Mouse (Mus musculus): ENCODE measurements around the gene Ntrk2.

- TF ChIP-seq CTCF (IDR thresholded peaks at IDR 0.05; ENCODE audit: low read depth) (no peak), EP300 (IDR thresholded peaks at IDR 0.05; ENCODE audit: low read depth) (no peak)
Observed at GRCm38 (mm10) chr13:59076489-59076888, 270.1 kb downstream of the Ntrk2 start.

Measured in heart, postnatal 0 days (tissue).